Mouse (Mus musculus) left cerebral cortex, postnatal 14 days (tissue): ENCODE measurements at regions not wholly inside any gene's neighbourhood (a gene's known extent, or its start where the extent isn't known, plus 50 kb on each side); places are given as distances from the start of the nearest gene placed in this dataset.

Experiments used
- DNase-seq, 2 experiments: peaks; one replicate each; pipeline ENCODE4 v3.0.0; 2021 to 2022; ENCODE audit warnings: low spot score in 2 of 2, mixed read lengths in 1 of 2
- intact Hi-C: fragments of 180-260 bp; cut with DNase I; formaldehyde crosslinking; loops from one replicate; pipeline ENCODE4 v1.15.1; 2025

GRCm38 (mm10) chr1:80131354-80131753 lies 86.9 kb downstream of the Fam124b start:
- intact Hi-C loops = no loop called here
- no peak for DNase-seq

GRCm38 (mm10) chr1:80123966-80124365 lies 94.3 kb downstream of the Fam124b start:
- DNase-seq = peak in 1 of 2 experiments; percentile 69
- intact Hi-C loops = no loop called here

- intact Hi-C loops = no loop called here
- DNase-seq = peak; percentile 12 to 14
Observed at GRCm38 (mm10) chr1:80115913-80116312, 102.4 kb downstream of the Fam124b start.

- DNase-seq = no peak
- intact Hi-C loops = no loop called here
Observed at GRCm38 (mm10) chr1:80107747-80108476, 110.4 kb downstream of the Fam124b start.

GRCm38 (mm10) chr1:80106269-80106668 lies 112.0 kb downstream of the Fam124b start:
- DNase-seq = peak; percentile 39 to 63
- intact Hi-C loops = loop anchor here (1.0 kb wide), 1 partner anchor 320 kb away; no protein-coding TSS in a partner anchor

GRCm38 (mm10) chr1:80098266-80098665 lies 120.0 kb downstream of the Fam124b start:
- DNase-seq = no peak
- intact Hi-C loops = no loop called here

GRCm38 (mm10) chr1:80091800-80092199 lies 126.5 kb downstream of the Fam124b start:
- intact Hi-C loops = no loop called here
- no peak for DNase-seq

GRCm38 (mm10) chr1:80091350-80091749 lies 126.9 kb downstream of the Fam124b start:
- peak in 1 of 2 experiments; percentile 17 for DNase-seq
- intact Hi-C loops = no loop called here

GRCm38 (mm10) chr1:80088651-80089050 lies 129.6 kb downstream of the Fam124b start:
- no peak for DNase-seq
- intact Hi-C loops = no loop called here

- intact Hi-C loops = no loop called here
- DNase-seq = no peak
Observed at GRCm38 (mm10) chr1:80076357-80076756, 141.9 kb downstream of the Fam124b start.

GRCm38 (mm10) chr1:80074376-80074775 lies 143.9 kb downstream of the Fam124b start:
- peak in 1 of 2 experiments; percentile 10 for DNase-seq
- intact Hi-C loops = no loop called here

- peak; percentile 30 to 70 for DNase-seq
- intact Hi-C loops = no loop called here
Observed at GRCm38 (mm10) chr1:80073950-80074349, 144.3 kb downstream of the Fam124b start.

GRCm38 (mm10) chr1:80069141-80069540 lies 149.1 kb downstream of the Fam124b start:
- intact Hi-C loops = no loop called here
- DNase-seq = no peak

- DNase-seq = no peak
- intact Hi-C loops = no loop called here
Observed at GRCm38 (mm10) chr1:80062121-80062520, 156.2 kb downstream of the Fam124b start.

GRCm38 (mm10) chr1:80061632-80062031 lies 156.6 kb downstream of the Fam124b start:
- peak in 1 of 2 experiments; percentile 13 for DNase-seq
- intact Hi-C loops = no loop called here

GRCm38 (mm10) chr1:80045141-80045540 lies 173.1 kb downstream of the Fam124b start:
- intact Hi-C loops = no loop called here
- no peak for DNase-seq

GRCm38 (mm10) chr1:80040409-80040808 lies 177.9 kb downstream of the Fam124b start:
- DNase-seq = peak in 1 of 2 experiments; percentile 15
- intact Hi-C loops = no loop called here

GRCm38 (mm10) chr1:80039891-80040290 lies 178.4 kb downstream of the Fam124b start:
- DNase-seq = no peak
- intact Hi-C loops = no loop called here

- intact Hi-C loops = no loop called here
Observed at GRCm38 (mm10) chr1:80039161-80039560, 178.2 kb upstream of the Serpine2 start.

GRCm38 (mm10) chr1:80038059-80038458 lies 177.1 kb upstream of the Serpine2 start:
- no peak for DNase-seq
- intact Hi-C loops = no loop called here

More at GRCm38 (mm10) chr1:80039161-80039560, 178.2 kb upstream of the Serpine2 start:
- no peak for DNase-seq

GRCm38 (mm10) chr1:80036436-80036835 lies 175.5 kb upstream of the Serpine2 start:
- intact Hi-C loops = no loop called here

More at GRCm38 (mm10) chr1:80036436-80036835, 175.5 kb upstream of the Serpine2 start:
- no peak for DNase-seq
